Mouse (Mus musculus) neural tube, embryonic 14.5 days (tissue): ENCODE measurements around the gene Clrn2. TPM values are rescaled to one million over a fixed set of nuclear protein-coding genes. Genes with fewer than 3 reads are reported as not detected.

ENCODE experiments used
- ATAC-seq: fragments of 200-750 bp; cut with Nextera tagmentation; 2 replicates; pipeline ENCODE4 v1.8.0; 2017; ENCODE audit warnings: low read depth, mild to moderate bottlenecking, moderate TSS enrichment, moderate library complexity
- H3K27ac ChIP-seq: fragments of 300-500 bp; sonication (generic); 2 replicates; pipeline ENCODE4 v1.5.1; 2014; ENCODE audit warnings: low read depth, mild to moderate bottlenecking, control low read depth, low read length, moderate library complexity, mixed read lengths
- H3K27me3 ChIP-seq: fragments of 300-500 bp; sonication (generic); 2 replicates; pipeline ENCODE4 v1.6.1; 2014; ENCODE audit warnings: low read length; ENCODE audit not compliant: control insufficient read depth, insufficient read depth
- H3K36me3 ChIP-seq: fragments of 300-500 bp; sonication (generic); 2 replicates; pipeline ENCODE4 v1.6.1; 2014; ENCODE audit warnings: low read length, mixed read lengths; ENCODE audit not compliant: control insufficient read depth, insufficient read depth
- H3K4me1 ChIP-seq: fragments of 300-500 bp; sonication (generic); 2 replicates; pipeline ENCODE4 v1.6.1; 2014; ENCODE audit warnings: low read length; ENCODE audit not compliant: control insufficient read depth, insufficient read depth
- H3K4me2 ChIP-seq: fragments of 300-500 bp; sonication (generic); 2 replicates; pipeline ENCODE4 v1.6.1; 2014; ENCODE audit warnings: mild to moderate bottlenecking, low read depth, low read length, control low read depth
- H3K4me3 ChIP-seq: fragments of 300-500 bp; sonication (generic); 2 replicates; pipeline ENCODE4 v1.5.1; 2014; ENCODE audit warnings: low read depth, low read length, control low read depth, mixed read lengths
- H3K9ac ChIP-seq: fragments of 300-500 bp; sonication (generic); replicated peaks from 2 replicates; pipeline ENCODE4 v1.6.1; 2014; ENCODE audit warnings: low read depth, mild to moderate bottlenecking, control low read depth, low read length, mixed read lengths
- H3K9me3 ChIP-seq: fragments of 300-500 bp; sonication (generic); 2 replicates; pipeline ENCODE4 v1.6.1; 2016; ENCODE audit warnings: low read length; ENCODE audit not compliant: control insufficient read depth
- WGBS: fragments of 180-500 bp; shearing (Covaris S2); extraction: QIAGEN DNeasy Blood & Tissue Kit; methylation state at CpG from one replicate; pipeline ENCODE4 v1.1.7; 2014; 5-methylcytosine and 5-hydroxymethylcytosine counted together
- polyA plus RNA-seq: library from polyadenylated mRNA; unstranded; fragments of >200 nt; fragmentation: Nextera tagmentation; extraction: Ambion mirVana; gene quantifications from 2 replicates; pipeline ENCODE4 v1.2.1, GENCODE M21; 2014

The Clrn2 gene
- polyA plus RNA-seq, 1 experiment from 2014 or later, result not detected

- Histone ChIP-seq H3K9ac (no peak overlapping the region), H3K36me3 (no peaks in the 10 kb centered on the region), H3K27ac (no peak overlapping the region), H3K4me2 (no peak overlapping the region), H3K9me3 (no peaks in the 10 kb centered on the region), H3K4me1 (no peaks in the 10 kb centered on the region), H3K27me3 (no peaks in the 10 kb centered on the region), H3K4me3 (no peak overlapping the region)
- no peak for ATAC-seq
- 89% methylated on average over 1 of the region's 1 CpGs for WGBS
These were observed 27.0 kb upstream of the Clrn2 start for GRCm38 (mm10) chr5:45426416-45427034.

DNA sequence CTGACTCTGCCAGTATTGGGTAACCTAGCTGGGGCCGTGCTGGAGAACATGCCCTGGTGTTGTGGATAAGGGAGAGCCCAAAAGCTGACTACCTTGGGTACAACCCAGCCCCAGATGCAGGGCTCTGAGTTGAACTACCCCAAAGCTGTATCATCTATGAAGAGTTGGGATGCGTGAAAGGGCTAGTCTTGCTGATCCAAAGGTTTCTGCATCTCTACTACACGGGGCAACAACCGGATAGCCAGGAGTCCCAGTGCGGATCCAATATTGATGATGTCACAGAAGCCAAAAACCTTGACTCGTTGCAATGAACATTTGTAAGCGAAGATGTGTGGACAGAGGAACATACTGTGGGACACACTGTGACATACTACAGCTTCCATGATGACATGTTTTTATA, 25.7 kb upstream of the Clrn2 start:
- no peaks in the 10 kb centered on the region for H3K36me3 ChIP-seq
- H3K4me2 ChIP-seq, result no peak overlapping the region
- no peak overlapping the region for H3K4me3 ChIP-seq
- H3K9me3 ChIP-seq, result no peaks in the 10 kb centered on the region
- H3K27me3 ChIP-seq, result no peaks in the 10 kb centered on the region
- no peak for ATAC-seq
- WGBS, result 94% methylated on average over 7 of the region's 7 CpGs
- H3K9ac ChIP-seq, result no peak overlapping the region
- H3K27ac ChIP-seq, result no peak overlapping the region
- no peaks in the 10 kb centered on the region for H3K4me1 ChIP-seq

DNA sequence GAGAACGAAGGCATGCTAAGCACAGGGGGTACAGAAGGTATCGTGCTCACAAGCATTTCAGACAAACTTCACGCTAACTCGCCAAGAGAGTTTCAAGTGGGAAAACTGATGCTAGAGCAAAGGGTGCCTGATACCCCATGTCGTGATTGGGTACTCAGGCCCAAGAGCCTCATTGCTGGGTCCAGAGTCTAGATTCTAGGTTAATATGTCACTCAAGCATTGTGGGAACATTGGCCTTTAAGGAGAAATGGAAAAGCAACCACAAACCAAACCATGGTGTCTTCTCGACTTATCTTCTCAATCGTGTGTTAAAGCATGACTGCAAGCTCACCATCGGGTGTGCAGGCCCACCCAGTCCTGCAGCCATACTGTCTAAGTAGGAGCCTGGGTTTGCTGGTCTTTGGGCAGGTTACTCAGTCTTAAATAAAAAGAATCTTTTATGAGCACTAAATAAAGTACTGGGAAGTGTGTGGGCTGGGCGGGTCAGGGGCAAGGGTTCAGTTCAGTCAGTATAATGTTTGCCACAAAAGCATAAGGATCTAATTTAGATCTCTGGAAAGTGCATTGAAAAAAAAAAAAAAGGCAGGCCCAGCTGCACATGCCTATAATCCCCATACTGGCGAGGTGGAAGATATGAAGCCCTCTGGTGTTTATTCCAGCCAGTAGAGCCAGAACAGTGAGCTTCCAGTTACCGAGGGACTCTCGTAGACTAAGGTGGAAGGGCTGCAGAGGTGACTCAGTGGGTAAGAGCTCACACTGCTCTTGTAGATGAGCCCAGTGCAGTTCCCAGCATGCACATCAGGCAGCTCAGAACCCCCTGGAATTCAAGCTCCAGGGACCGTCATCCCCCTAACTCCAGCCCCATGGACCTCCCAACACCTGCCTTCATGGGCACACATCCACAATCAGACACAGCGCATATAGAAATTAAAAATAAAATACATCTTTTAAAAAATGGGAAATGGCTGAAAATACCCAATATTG, 17.3 kb upstream of the Clrn2 start:
- Histone ChIP-seq H3K27me3 (no peaks in the 10 kb centered on the region), H3K4me2 (no peak overlapping the region), H3K9me3 (no peaks in the 10 kb centered on the region), H3K4me1 (no peaks in the 10 kb centered on the region), H3K27ac (no peak overlapping the region), H3K9ac (no peak overlapping the region), H3K4me3 (no peak overlapping the region), H3K36me3 (no peaks in the 10 kb centered on the region)
- ATAC-seq, result no peak
- 93% methylated on average over 14 of the region's 14 CpGs for WGBS

- Histone ChIP-seq H3K4me1 (no peaks in the 10 kb centered on the region), H3K36me3 (no peaks in the 10 kb centered on the region), H3K27ac (no peak overlapping the region), H3K4me3 (no peak overlapping the region), H3K27me3 (no peaks in the 10 kb centered on the region), H3K9ac (no peak overlapping the region), H3K9me3 (no peaks in the 10 kb centered on the region), H3K4me2 (no peak overlapping the region)
- no peak for ATAC-seq
- WGBS, result 76% methylated on average over 4 of the region's 4 CpGs
These were observed 15.7 kb upstream of the Clrn2 start for GRCm38 (mm10) chr5:45437826-45438225.

DNA sequence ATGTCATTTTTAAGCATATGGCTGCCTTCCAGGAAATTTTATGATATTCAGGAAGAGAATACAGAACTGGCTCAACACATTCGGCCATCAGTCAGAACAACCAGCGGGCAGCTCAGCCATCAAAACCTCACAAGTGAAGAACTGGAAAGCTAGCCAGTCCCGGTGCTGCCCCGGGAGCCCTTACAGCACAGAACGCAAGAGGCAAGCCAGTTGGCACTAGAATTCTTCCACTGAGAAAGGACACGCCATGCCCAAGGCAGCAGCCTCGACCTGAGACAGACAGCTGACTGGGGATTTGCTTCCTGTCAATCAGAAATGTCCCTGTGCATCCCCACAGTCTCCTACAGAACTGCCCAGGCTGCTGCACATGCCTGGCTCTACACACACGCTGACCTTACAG, 15.2 kb upstream of the Clrn2 start:
- 92% methylated on average over 8 of the region's 8 CpGs for WGBS
- ATAC-seq, result no peak
- Histone ChIP-seq H3K4me3 (no peak overlapping the region), H3K9me3 (no peaks in the 10 kb centered on the region), H3K36me3 (no peaks in the 10 kb centered on the region), H3K9ac (no peak overlapping the region), H3K27ac (no peak overlapping the region), H3K27me3 (no peaks in the 10 kb centered on the region), H3K4me1 (no peaks in the 10 kb centered on the region), H3K4me2 (no peak overlapping the region)

DNA sequence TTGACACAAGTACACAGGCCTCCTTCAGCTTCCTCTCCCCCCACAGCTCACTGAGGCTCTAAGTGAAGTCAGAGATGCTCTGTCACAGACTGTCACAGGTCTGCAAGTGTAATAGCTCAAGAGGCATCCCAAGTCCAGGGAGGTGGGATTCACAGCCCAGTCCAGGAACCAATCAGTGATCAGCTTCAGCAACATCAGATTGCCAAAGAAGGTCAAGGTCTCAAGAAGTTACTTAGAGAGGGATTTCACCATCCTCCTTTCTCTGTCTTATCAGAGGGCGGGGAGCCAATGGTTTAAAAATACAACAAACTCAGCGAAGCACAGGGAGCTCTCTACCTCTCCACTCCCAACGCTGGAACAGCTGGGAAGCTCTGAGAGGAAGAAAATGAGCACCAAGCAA, 12.4 kb upstream of the Clrn2 start:
- H3K27ac ChIP-seq, result no peak overlapping the region
- H3K27me3 ChIP-seq, result no peaks in the 10 kb centered on the region
- no peak overlapping the region for H3K9ac ChIP-seq
- H3K4me3 ChIP-seq, result no peak overlapping the region
- no peak overlapping the region for H3K4me2 ChIP-seq
- H3K36me3 ChIP-seq, result no peaks in the 10 kb centered on the region
- 90% methylated on average over 3 of the region's 3 CpGs for WGBS
- H3K9me3 ChIP-seq, result no peaks in the 10 kb centered on the region
- no peaks in the 10 kb centered on the region for H3K4me1 ChIP-seq
- no peak for ATAC-seq

GRCm38 (mm10) chr5:45441745-45442144, 11.8 kb upstream of the Clrn2 start:
- Histone ChIP-seq H3K4me1 (no peaks in the 10 kb centered on the region), H3K4me2 (no peak overlapping the region), H3K27ac (no peak overlapping the region), H3K27me3 (no peaks in the 10 kb centered on the region), H3K9me3 (no peaks in the 10 kb centered on the region), H3K36me3 (no peaks in the 10 kb centered on the region), H3K4me3 (no peak overlapping the region), H3K9ac (no peak overlapping the region)
- 85% methylated on average over 3 of the region's 3 CpGs for WGBS
- ATAC-seq, result no peak

- Histone ChIP-seq H3K4me3 (no peak overlapping the region), H3K9me3 (no peaks in the 10 kb centered on the region), H3K27ac (no peak overlapping the region), H3K9ac (no peak overlapping the region), H3K27me3 (no peaks in the 10 kb centered on the region), H3K4me2 (no peak overlapping the region), H3K4me1 (peaks cover 6% of the 10 kb centered on the region; the same call in 1 of the 2 replicates), H3K36me3 (no peaks in the 10 kb centered on the region)
- ATAC-seq, result no peak
- 85% methylated on average over 8 of the region's 8 CpGs for whole genome bisulfite sequencing
These were observed 9.3 kb upstream of the Clrn2 start for GRCm38 (mm10) chr5:45444130-45444832.
